Mouse (Mus musculus): ENCODE measurements around the gene Dnaic1. TPM values are rescaled to one million over a fixed set of nuclear protein-coding genes. Genes with fewer than 3 reads are reported as not detected.

The Dnaic1 gene
- total and polyA plus RNA-seq, 2 experiments from 2014 or later = 2.1 to 2.2 TPM

DNA sequence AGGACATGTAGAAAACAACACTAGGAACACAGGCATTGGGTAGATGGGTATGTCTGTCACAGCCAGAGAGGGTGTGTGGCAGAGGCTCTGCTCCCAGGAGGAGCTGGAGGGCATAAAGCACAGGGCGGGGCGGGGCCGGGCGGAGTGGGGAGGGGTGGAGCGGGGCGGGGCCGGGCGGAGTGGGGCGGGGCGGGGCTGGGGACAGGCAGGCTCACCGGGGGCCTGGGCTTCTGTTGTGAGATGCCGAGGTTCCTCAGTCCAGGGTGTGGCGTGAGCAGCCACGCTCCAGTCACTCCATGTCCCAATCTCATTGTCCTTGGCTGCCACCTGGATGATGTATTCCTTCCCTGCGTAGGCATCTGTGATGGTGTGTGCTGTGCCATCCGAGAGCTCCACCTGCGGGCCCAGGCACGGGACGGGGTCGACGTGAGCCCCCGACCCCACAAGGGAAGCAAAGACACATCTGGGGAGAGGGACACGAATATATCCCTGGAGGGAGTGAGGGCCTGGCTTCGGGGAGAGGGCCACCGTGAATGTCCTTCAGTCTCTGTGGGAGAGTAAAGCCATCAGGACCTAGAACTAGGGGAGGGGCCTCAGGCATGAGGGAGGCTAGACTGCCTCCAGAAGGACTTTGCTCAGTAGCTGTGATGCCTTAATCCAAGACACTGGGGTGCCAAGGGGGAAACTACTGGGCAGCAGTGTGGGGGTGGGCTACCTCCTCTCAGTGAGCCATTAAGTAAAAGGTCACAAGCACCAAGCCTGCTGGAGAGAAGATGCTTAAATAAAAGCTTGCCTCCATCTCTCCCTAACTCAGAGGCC, 89.2 kb downstream of the Dnaic1 start:
- no peak overlapping the region for H3K4me3 ChIP-seq (ENCODE audit: low read depth, low read length)
- no peaks in the 10 kb centered on the region for H3K4me1 ChIP-seq (ENCODE audit: control insufficient read depth, insufficient read depth)
- DNase-seq (ENCODE audit: low spot score) (no peak), ATAC-seq (ENCODE audit: insufficient read depth, low read depth) (peak; percentile 31; the same call in 1 of the 2 replicates)
- no peaks in the 10 kb centered on the region for H3K36me3 ChIP-seq (replicated peaks; ENCODE audit: control insufficient read depth, insufficient read depth, low read length)
- H3K27me3 ChIP-seq (ENCODE audit: control insufficient read depth, insufficient read depth, low read length) = peaks cover 6% of the 10 kb centered on the region
- 21% methylated on average over 24 of the region's 25 CpGs for WGBS
- no peak overlapping the region for H3K4me2 ChIP-seq (ENCODE audit: low read depth, low read length)
- no peak overlapping the region for H3K9ac ChIP-seq (replicated peaks; ENCODE audit: low read depth, low read length)
- TF ChIP-seq EP300 (IDR thresholded peaks at IDR 0.05; ENCODE audit: low read depth) = no peak
- no peaks in the 10 kb centered on the region for H3K9me3 ChIP-seq (replicated peaks; ENCODE audit: control insufficient read depth, low read length)
- H3K27ac ChIP-seq (ENCODE audit: low read depth) = no peak overlapping the region

DNA sequence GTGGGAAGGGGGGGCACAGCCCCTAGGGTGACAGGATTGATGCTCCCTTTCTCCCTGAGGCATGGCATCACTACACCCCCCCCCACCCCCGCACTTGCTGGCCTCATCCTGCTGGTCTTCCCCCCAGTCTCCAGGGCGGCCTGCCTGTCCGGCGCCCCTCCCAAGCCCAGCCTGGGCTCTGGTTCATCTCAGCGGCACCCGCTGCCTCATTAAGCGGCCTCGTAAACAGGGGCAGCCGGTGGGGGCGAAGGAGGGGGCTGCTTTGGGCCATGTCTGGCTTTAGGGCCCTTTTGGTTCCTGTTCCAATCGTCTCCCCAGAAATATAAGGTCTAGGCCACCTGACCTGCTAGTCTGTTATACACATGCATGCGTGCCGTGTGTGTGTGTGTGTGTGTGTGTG, 90.0 kb downstream of the Dnaic1 start:
- H3K4me3 ChIP-seq (ENCODE audit: low read depth, low read length) = no peak overlapping the region
- no peaks in the 10 kb centered on the region for H3K36me3 ChIP-seq (replicated peaks; ENCODE audit: control insufficient read depth, insufficient read depth, low read length)
- no peaks in the 10 kb centered on the region for H3K9me3 ChIP-seq (replicated peaks; ENCODE audit: control insufficient read depth, low read length)
- TF ChIP-seq CTCF (IDR thresholded peaks at IDR 0.05; ENCODE audit: low read depth) (no peak), EP300 (IDR thresholded peaks at IDR 0.05; ENCODE audit: low read depth) (no peak)
- 67% methylated on average over 13 of the region's 13 CpGs for WGBS
- H3K27ac ChIP-seq (ENCODE audit: low read depth) = no peak overlapping the region
- DNase-seq (ENCODE audit: low spot score) = no peak
- H3K4me1 ChIP-seq (ENCODE audit: control insufficient read depth, insufficient read depth) = no peaks in the 10 kb centered on the region
- no peak overlapping the region for H3K4me2 ChIP-seq (ENCODE audit: low read depth, low read length)
- H3K27me3 ChIP-seq (ENCODE audit: control insufficient read depth, insufficient read depth, low read length) = peaks cover 6% of the 10 kb centered on the region; the same call in 1 of the 2 replicates
- no peak for ATAC-seq (ENCODE audit: insufficient read depth, low read depth)
- no peak overlapping the region for H3K9ac ChIP-seq (replicated peaks; ENCODE audit: low read depth, low read length)

DNA sequence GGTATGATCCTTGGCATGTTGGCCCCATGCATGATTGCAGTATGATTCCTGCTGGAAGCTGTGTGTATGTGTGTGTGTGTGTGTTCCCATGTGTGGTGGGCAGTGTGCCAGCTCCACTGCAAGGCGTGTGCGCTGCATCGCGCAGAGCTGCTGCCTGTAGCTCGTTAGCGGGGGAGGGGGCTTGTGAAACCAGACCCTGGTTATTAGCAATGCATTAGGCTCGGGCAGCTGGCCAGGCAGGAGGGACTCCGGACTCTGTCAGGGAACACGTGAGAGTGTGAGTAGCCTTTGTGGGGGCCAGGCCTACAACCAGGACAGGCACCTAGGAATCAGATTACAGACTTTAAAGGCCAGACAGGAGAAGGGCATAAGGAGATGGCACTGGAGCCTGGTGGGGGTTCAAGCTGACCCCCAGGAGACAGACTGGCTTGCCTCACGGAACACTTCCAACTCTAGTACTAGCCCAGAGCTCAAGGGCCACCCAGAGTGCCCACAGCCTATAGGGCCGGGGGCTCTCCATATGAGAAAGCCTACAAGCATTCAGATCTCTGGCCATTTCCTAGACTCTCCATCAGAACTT, 91.4 kb downstream of the Dnaic1 start:
- 46% methylated on average over 11 of the region's 11 CpGs for WGBS
- H3K36me3 ChIP-seq (replicated peaks; ENCODE audit: control insufficient read depth, insufficient read depth, low read length) = no peaks in the 10 kb centered on the region
- H3K27ac ChIP-seq (ENCODE audit: low read depth) = no peak overlapping the region
- H3K4me3 ChIP-seq (ENCODE audit: low read depth, low read length) = no peak overlapping the region
- no peak overlapping the region for H3K4me2 ChIP-seq (ENCODE audit: low read depth, low read length)
- ATAC-seq (ENCODE audit: insufficient read depth, low read depth) (no peak), DNase-seq (ENCODE audit: low spot score) (no peak)
- no peak for TF ChIP-seq EP300 (IDR thresholded peaks at IDR 0.05; ENCODE audit: low read depth)
- H3K27me3 ChIP-seq (ENCODE audit: control insufficient read depth, insufficient read depth, low read length) = peaks cover 6% of the 10 kb centered on the region; the same call in 1 of the 2 replicates
- no peaks in the 10 kb centered on the region for H3K9me3 ChIP-seq (replicated peaks; ENCODE audit: control insufficient read depth, low read length)
- no peak overlapping the region for H3K9ac ChIP-seq (replicated peaks; ENCODE audit: low read depth, low read length)
- H3K4me1 ChIP-seq (ENCODE audit: control insufficient read depth, insufficient read depth) = peaks cover 7% of the 10 kb centered on the region; the same call in 1 of the 2 replicates

DNA sequence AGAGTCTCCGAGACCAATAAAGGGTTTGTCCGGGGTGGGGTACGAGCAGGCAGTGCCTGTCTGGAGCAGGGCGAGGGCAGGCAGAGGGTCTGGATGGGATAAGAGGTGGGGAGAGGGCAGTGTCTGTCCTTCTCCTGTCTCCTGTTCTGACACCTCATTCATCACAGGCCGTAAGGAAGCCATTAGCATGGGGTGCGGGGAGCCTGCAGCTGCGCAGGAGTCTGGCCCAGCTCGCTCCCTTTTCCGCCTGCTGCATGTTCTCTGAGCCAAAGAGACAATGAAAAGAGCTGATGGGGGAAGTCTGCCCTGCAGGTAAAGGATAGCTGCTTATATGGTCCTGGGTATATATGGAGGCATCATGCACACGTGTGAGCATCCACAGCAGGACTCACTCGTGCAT, 93.1 kb downstream of the Dnaic1 start:
- Histone ChIP-seq H3K9me3 (replicated peaks; ENCODE audit: control insufficient read depth, low read length) (no peaks in the 10 kb centered on the region), H3K27ac (ENCODE audit: low read depth) (no peak overlapping the region), H3K4me2 (ENCODE audit: low read depth, low read length) (no peak overlapping the region), H3K9ac (replicated peaks; ENCODE audit: low read depth, low read length) (no peak overlapping the region), H3K4me3 (ENCODE audit: low read depth, low read length) (no peak overlapping the region), H3K4me1 (ENCODE audit: control insufficient read depth, insufficient read depth) (peaks cover 7% of the 10 kb centered on the region; the same call in 1 of the 2 replicates), H3K27me3 (ENCODE audit: control insufficient read depth, insufficient read depth, low read length) (peaks cover 6% of the 10 kb centered on the region; the same call in 1 of the 2 replicates), H3K36me3 (replicated peaks; ENCODE audit: control insufficient read depth, insufficient read depth, low read length) (no peaks in the 10 kb centered on the region)
- no peak for ATAC-seq (ENCODE audit: insufficient read depth, low read depth)
- DNase-seq (ENCODE audit: low spot score) = no peak
- 76% methylated on average over 11 of the region's 11 CpGs for WGBS
- TF ChIP-seq EP300 (IDR thresholded peaks at IDR 0.05; ENCODE audit: low read depth) = no peak
- no peak for TF ChIP-seq CTCF (IDR thresholded peaks at IDR 0.05; ENCODE audit: low read depth)

DNA sequence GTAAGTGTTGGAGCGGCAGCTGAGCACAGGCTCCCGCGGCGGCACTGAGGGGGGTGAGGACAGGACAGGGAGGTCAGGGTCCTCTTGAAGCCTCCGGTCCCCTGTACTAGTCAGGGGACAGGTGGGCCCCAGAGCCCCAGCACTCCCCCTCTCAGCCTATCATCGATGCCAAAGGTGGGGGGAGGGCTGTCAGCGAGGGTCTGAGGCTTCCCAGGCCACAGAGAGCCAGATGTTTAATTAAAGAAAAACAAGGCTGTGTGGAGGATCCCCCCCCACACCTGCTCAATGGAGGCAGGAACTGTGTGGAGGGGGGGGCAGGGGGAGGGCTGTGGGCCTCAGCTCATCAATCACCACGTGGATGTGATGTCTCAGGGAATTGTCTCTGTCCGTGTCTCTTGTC, 94.0 kb downstream of the Dnaic1 start:
- H3K9me3 ChIP-seq (replicated peaks; ENCODE audit: control insufficient read depth, low read length) = no peaks in the 10 kb centered on the region
- no peak for DNase-seq (ENCODE audit: low spot score)
- TF ChIP-seq CTCF (IDR thresholded peaks at IDR 0.05; ENCODE audit: low read depth) (no peak), EP300 (IDR thresholded peaks at IDR 0.05; ENCODE audit: low read depth) (no peak)
- no peak overlapping the region for H3K4me3 ChIP-seq (ENCODE audit: low read depth, low read length)
- peaks cover 7% of the 10 kb centered on the region; the same call in 1 of the 2 replicates for H3K4me1 ChIP-seq (ENCODE audit: control insufficient read depth, insufficient read depth)
- H3K27ac ChIP-seq (ENCODE audit: low read depth) = no peak overlapping the region
- no peak overlapping the region for H3K4me2 ChIP-seq (ENCODE audit: low read depth, low read length)
- no peak overlapping the region for H3K9ac ChIP-seq (replicated peaks; ENCODE audit: low read depth, low read length)
- WGBS = 43% methylated on average over 9 of the region's 9 CpGs
- H3K36me3 ChIP-seq (replicated peaks; ENCODE audit: control insufficient read depth, insufficient read depth, low read length) = no peaks in the 10 kb centered on the region
- H3K27me3 ChIP-seq (ENCODE audit: control insufficient read depth, insufficient read depth, low read length) = no peaks in the 10 kb centered on the region
- no peak for ATAC-seq (ENCODE audit: insufficient read depth, low read depth)
